Mouse (Mus musculus) intestine, embryonic 14.5 days (tissue): ENCODE results near the gene Vps35l. TPM values are rescaled to one million over a fixed set of nuclear protein-coding genes. Genes with fewer than 3 reads are reported as not detected.
A peak's percentile ranks its signal among the peaks of the same experiment; 100 is the strongest.

ENCODE experiments used
- ATAC-seq: fragments of 200-750 bp; cut with Nextera tagmentation; replicated peaks from 2 replicates; pipeline ENCODE4 v1.8.0; 2017; ENCODE audit warnings: low read depth, moderate number of reproducible peaks, moderate TSS enrichment, moderate library complexity; ENCODE audit not compliant: low FRiP score, low TSS enrichment
- DNase-seq: peaks from one replicate; pipeline ENCODE4 v3.0.0-alpha.2; 2018; ENCODE audit warnings: low spot score
- H3K27ac ChIP-seq: fragments of 300-500 bp; sonication (generic); 2 replicates; pipeline ENCODE4 v1.5.1; 2014; ENCODE audit warnings: low read depth, mild to moderate bottlenecking, control low read depth
- H3K27me3 ChIP-seq: fragments of 300-500 bp; sonication (generic); replicated peaks from 2 replicates; pipeline ENCODE4 v1.6.1; 2014; ENCODE audit warnings: low read length, control low read depth; ENCODE audit not compliant: control insufficient read depth, insufficient read depth
- H3K36me3 ChIP-seq: fragments of 300-500 bp; sonication (generic); 2 replicates; pipeline ENCODE4 v1.6.1; 2014; ENCODE audit warnings: low read length, control low read depth; ENCODE audit not compliant: control insufficient read depth, insufficient read depth
- H3K4me1 ChIP-seq: fragments of 300-500 bp; sonication (generic); replicated peaks from 2 replicates; pipeline ENCODE4 v1.6.1; 2014; ENCODE audit warnings: low read length, control low read depth, mixed read lengths; ENCODE audit not compliant: control insufficient read depth, insufficient read depth
- H3K4me2 ChIP-seq: fragments of 300-500 bp; sonication (generic); 2 replicates; pipeline ENCODE4 v1.6.1; 2014; ENCODE audit warnings: low read length
- H3K4me3 ChIP-seq: fragments of 300-500 bp; sonication (generic); 2 replicates; pipeline ENCODE4 v1.5.1; 2014; ENCODE audit warnings: low read depth, low read length, control low read depth, mixed read lengths
- H3K9ac ChIP-seq: fragments of 300-500 bp; sonication (generic); 2 replicates; pipeline ENCODE4 v1.6.1; 2014; ENCODE audit warnings: mild to moderate bottlenecking, low read length
- H3K9me3 ChIP-seq: fragments of 300-500 bp; sonication (generic); 2 replicates; pipeline ENCODE4 v1.6.1; 2016; ENCODE audit warnings: low read length, control low read depth; ENCODE audit not compliant: control insufficient read depth
- WGBS: fragments of 180-500 bp; shearing (Covaris S2); extraction: QIAGEN DNeasy Blood & Tissue Kit; methylation state at CpG from one replicate; pipeline ENCODE4 v1.1.7; 2014; 5-methylcytosine and 5-hydroxymethylcytosine counted together
- polyA plus RNA-seq: library from polyadenylated mRNA; unstranded; fragments of >200 nt; fragmentation: Nextera tagmentation; extraction: Ambion mirVana; gene quantifications from 2 replicates; pipeline ENCODE4 v1.2.1, GENCODE M21; 2014

The Vps35l gene
- polyA plus RNA-seq, 1 experiment from 2014 or later, result 67.7 TPM

DNA sequence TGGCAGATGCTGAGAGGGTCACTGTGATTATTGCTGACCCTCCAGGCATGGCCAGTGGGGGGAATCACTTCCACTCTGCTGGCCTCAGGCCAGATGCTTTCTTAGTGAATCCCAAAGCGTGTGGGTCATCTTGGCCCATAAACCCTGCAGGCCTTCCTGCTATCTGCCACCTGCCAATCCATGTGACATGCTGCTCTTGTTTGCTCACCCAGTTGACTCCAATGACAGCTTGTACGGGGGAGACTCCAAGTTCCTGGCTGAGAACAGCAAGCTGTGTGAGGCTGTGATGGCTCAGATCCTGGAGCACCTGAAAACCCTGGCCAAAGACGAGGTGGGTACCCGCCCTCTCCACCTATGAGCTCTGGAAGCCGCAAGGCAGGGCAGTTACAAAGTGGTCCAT is 97.9 kb downstream of the Vps35l start:
- H3K4me1 ChIP-seq, result no peaks in the 10 kb centered on the region
- DNase-seq (no peak), ATAC-seq (no peak)
- no peak overlapping the region for H3K4me3 ChIP-seq
- H3K9ac ChIP-seq, result no peak overlapping the region
- no peak overlapping the region for H3K4me2 ChIP-seq
- 89% methylated on average over 5 of the region's 5 CpGs for WGBS
- H3K27me3 ChIP-seq, result no peaks in the 10 kb centered on the region
- H3K27ac ChIP-seq, result no peak overlapping the region
- peaks cover 73% of the 10 kb centered on the region for H3K36me3 ChIP-seq
- no peaks in the 10 kb centered on the region for H3K9me3 ChIP-seq

DNA sequence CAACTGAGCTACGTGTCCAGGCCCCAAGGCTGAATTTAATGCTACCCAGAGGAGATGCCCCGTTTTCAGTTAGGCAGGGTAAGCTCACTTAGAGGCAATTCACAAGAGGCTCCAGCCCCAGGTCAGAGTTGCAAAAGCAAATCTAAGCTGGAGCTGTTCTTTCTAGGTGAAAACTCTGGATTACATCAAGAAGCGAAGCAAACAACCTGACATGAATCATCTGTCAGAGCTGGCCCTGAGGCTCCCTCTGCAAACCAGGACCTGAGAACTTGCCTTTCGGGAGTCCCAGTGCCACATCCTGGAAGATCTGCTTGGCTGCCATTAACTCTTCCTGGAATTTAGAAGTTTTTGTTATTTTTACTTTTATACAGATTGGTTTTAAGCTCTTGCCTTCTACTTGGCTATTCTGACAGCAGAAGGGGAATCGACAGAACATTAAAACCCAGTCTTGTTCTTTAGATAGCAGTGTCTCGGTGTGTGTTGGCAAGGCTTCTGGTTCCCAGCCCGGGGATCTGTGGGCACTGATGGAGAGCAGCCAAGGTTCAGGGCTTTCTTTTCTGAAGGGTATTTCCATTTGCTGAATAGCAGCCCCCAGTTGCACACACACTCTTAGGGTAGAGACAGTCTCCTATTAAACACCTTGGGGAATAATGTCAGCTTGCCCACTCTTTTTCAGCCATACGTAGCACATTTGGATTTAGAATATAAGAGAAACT is 101.2 kb downstream of the Vps35l start:
- Histone ChIP-seq H3K36me3 (peaks cover 79% of the 10 kb centered on the region), H3K27ac (no peak overlapping the region), H3K4me1 (no peaks in the 10 kb centered on the region), H3K9ac (no peak overlapping the region), H3K9me3 (no peaks in the 10 kb centered on the region), H3K4me3 (no peak overlapping the region), H3K4me2 (no peak overlapping the region), H3K27me3 (no peaks in the 10 kb centered on the region)
- DNase-seq (no peak), ATAC-seq (no peak)
- 48% methylated on average over 8 of the region's 8 CpGs for WGBS

DNA sequence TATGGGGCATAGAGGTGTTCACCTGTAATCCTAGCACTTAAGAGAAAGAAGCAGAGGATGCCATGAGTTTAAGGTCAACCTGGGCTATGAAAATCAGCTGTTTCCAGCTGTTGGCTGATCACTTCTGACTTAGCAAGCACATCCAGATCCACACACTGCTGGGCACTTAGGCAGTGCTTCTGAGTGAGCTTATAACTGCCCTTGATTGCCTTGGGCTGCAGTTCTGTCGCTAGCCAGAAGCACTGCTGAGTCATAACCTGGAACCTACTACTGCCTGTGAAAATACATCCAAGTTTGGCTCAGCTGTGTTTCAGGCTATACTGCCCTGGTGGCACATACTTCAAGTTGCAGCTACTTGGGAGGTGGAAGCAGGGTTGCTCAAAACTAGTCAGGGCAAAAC is 101.8 kb downstream of the Vps35l start:
- Histone ChIP-seq H3K4me2 (no peak overlapping the region), H3K36me3 (peaks cover 82% of the 10 kb centered on the region), H3K9me3 (no peaks in the 10 kb centered on the region), H3K9ac (no peak overlapping the region), H3K27me3 (no peaks in the 10 kb centered on the region), H3K4me3 (no peak overlapping the region), H3K4me1 (no peaks in the 10 kb centered on the region), H3K27ac (no peak overlapping the region)
- DNase-seq (no peak), ATAC-seq (no peak)
- WGBS, result 41% methylated on average over 1 of the region's 1 CpGs

DNA sequence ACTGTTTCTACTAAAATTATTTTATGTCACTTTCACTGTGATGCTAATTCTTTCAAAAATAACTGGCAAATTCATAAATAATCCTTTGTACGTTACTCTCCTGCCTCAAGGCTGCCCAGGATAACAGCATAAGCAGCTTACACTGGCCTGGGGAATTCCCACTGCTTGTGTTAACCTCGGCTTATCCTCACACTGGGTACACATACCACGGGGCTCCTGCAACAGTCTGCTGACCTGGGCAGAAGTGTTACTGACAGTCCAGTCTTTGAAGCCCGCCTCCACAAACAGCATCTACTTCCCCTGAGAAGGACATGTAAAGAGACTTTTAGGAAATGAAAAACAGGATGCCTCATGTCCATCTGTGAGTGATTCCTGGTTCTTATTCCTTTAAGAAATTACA is 102.9 kb downstream of the Vps35l start:
- no peak overlapping the region for H3K4me3 ChIP-seq
- WGBS, result 77% methylated on average over 4 of the region's 4 CpGs
- no peaks in the 10 kb centered on the region for H3K4me1 ChIP-seq
- H3K36me3 ChIP-seq, result peaks cover 85% of the 10 kb centered on the region
- H3K27ac ChIP-seq, result no peak overlapping the region
- H3K27me3 ChIP-seq, result no peaks in the 10 kb centered on the region
- DNase-seq, result no peak
- no peak overlapping the region for H3K9ac ChIP-seq
- no peak overlapping the region for H3K4me2 ChIP-seq
- no peak for ATAC-seq
- H3K9me3 ChIP-seq, result no peaks in the 10 kb centered on the region

DNA sequence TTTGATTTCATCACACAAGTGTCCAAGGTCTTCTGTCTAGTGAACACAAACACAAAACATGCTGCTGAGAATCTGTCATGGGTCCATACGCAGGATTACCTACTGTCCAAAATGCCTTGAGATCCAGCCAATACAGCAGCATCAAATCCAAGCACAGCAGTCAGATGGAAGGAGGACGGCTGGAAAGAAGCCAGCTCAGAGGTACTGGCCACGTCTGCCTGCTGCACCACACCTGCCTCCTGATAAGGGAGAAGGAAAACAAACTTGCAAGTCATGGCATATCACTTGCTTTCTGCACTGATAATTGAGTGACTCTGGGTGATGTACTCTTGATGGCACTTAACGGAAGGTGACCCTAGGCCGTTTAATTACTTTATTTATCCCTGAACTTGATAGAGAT is 105.1 kb downstream of the Vps35l start:
- no peak overlapping the region for H3K4me2 ChIP-seq
- no peaks in the 10 kb centered on the region for H3K9me3 ChIP-seq
- H3K36me3 ChIP-seq, result peaks cover 92% of the 10 kb centered on the region
- no peaks in the 10 kb centered on the region for H3K27me3 ChIP-seq
- peaks cover 6% of the 10 kb centered on the region; the same call in 1 of the 2 replicates for H3K4me1 ChIP-seq
- DNase-seq, result no peak
- no peak overlapping the region for H3K4me3 ChIP-seq
- no peak overlapping the region for H3K9ac ChIP-seq
- no peak overlapping the region for H3K27ac ChIP-seq
- no peak for ATAC-seq
- 81% methylated on average over 5 of the region's 5 CpGs for WGBS

DNA sequence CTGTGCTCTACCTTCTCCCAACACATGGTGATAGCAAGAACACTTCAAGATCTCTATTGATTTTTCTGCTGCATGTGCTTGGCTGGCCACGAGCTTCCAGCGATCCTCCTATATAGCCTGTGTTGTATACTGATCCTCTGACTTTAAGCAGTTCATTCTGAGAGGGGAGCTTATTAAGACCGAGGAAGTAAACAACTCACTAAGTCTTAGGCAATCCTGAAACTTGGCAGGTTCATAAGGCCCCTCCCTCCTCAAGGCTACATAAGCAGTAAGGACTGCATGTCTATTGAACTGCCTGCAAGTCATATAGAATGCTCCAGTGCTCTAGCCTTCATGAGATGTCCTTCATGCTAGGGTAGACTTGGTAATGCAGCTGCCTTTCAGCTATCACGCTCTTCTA is 106.3 kb downstream of the Vps35l start:
- Histone ChIP-seq H3K27me3 (no peaks in the 10 kb centered on the region), H3K4me1 (peaks cover 10% of the 10 kb centered on the region; the same call in 1 of the 2 replicates), H3K4me3 (no peak overlapping the region), H3K9me3 (no peaks in the 10 kb centered on the region), H3K4me2 (no peak overlapping the region), H3K27ac (no peak overlapping the region), H3K9ac (no peak overlapping the region), H3K36me3 (peaks cover 98% of the 10 kb centered on the region)
- DNase-seq (no peak), ATAC-seq (no peak)
- 89% methylated on average over 4 of the region's 4 CpGs for WGBS

DNA sequence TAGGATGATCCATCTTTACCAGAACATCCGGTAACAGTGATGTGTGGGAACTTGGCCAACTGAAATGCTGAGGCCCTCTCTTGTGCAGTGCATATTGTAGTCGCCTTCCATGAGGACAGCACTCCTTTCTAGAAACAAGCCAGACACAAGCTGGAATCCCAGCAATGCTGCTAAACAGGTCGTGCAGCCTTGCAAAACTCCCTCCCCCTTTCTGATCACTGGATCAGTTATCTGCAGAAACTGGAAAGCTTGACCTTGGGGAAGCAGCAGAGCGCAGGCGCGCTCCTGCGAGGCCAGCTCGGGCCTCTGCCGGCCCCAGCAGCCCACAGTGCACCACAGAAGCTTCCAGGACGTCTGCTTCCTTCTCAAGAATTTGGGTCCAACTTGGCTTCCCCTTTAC is 108.8 kb downstream of the Vps35l start:
- 65% methylated on average over 10 of the region's 10 CpGs for WGBS
- Histone ChIP-seq H3K27me3 (no peaks in the 10 kb centered on the region), H3K36me3 (peaks cover 92% of the 10 kb centered on the region), H3K4me3 (no peak overlapping the region), H3K9me3 (no peaks in the 10 kb centered on the region), H3K27ac (peak overlapping the region; percentile 47; the same call in 1 of the 2 replicates), H3K9ac (no peak overlapping the region), H3K4me2 (no peak overlapping the region), H3K4me1 (peaks cover 10% of the 10 kb centered on the region; the same call in 1 of the 2 replicates)
- ATAC-seq, result peak; percentile 62
- DNase-seq, result peak; percentile 70

DNA sequence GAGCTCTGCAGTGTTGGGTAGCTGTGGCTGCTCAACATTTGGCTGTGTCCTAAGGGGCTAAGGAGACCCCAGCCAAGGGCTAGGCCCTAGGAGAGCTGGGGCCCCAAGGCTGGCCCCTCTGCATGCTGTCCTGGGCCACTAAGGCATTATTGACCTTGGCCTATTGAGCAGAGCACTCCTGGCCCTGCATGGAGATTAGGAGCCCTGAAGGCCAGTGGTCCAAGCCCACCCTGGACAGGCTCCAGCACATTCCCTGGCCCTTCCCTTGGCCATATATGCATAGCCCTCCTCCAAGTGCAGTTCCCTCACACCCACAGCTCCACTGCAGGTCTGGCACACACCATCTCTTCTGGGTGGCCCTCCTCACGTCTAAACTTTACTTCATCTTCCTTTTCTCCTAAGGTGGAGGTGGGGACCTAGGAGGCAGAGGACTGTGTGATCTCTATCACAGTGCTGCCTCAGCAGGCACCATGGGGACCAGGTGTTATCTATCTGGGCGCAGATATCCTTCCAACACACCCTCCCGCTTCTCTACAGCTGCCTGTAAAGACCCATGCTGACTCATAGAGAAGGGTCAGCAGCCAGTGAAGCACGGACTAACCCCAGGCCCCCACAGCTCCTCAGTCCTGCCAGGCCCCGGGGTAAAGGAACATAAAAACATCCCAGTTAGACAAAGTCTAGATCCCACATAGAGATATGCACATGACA is 109.7 kb downstream of the Vps35l start:
- Histone ChIP-seq H3K4me2 (no peak overlapping the region), H3K36me3 (peaks cover 83% of the 10 kb centered on the region), H3K27me3 (no peaks in the 10 kb centered on the region), H3K4me1 (peaks cover 18% of the 10 kb centered on the region), H3K9me3 (no peaks in the 10 kb centered on the region), H3K9ac (no peak overlapping the region), H3K27ac (peak overlapping the region; percentile 47; the same call in 1 of the 2 replicates), H3K4me3 (no peak overlapping the region)
- DNase-seq, result no peak
- WGBS, result 67% methylated on average over 5 of the region's 5 CpGs
- ATAC-seq, result no peak
